Mouse (Mus musculus) MEL (cell line): ENCODE results near the gene Sugp2. TPM values are rescaled to one million over a fixed set of nuclear protein-coding genes. Genes with fewer than 3 reads are reported as not detected.
A peak's percentile ranks its signal among the peaks of the same experiment; 100 is the strongest.

Experiments used
- DNase-seq: peaks from one replicate; pipeline ENCODE4 v3.0.0; 2011; ENCODE audit warnings: low read depth, low spot score
- H3K27ac ChIP-seq: 2 replicates; pipeline ENCODE4 v1.5.1; 2012; ENCODE audit warnings: low read depth, mild to moderate bottlenecking, control low read depth, low read length, moderate library complexity; ENCODE audit not compliant: control insufficient read depth
- H3K27me3 ChIP-seq, 2 experiments: fragments of 150-350 bp in 1 of 2; sonication (generic) in 1 of 2; 2 replicates each; pipeline ENCODE4 v1.6.1; 2012; ENCODE audit warnings: low read length in 2 of 2, mild to moderate bottlenecking in 2 of 2, improper control_type of control experiment in 1 of 2, moderate library complexity in 1 of 2; ENCODE audit not compliant: insufficient read depth in 2 of 2, control insufficient read depth in 1 of 2
- H3K36me3 ChIP-seq, 2 experiments: 2 replicates each; pipeline ENCODE4 v1.6.1; 2012 to 2014; ENCODE audit warnings: low read length in 2 of 2, improper control_type of control experiment in 1 of 2, inconsistent platforms in 1 of 2, mild to moderate bottlenecking in 1 of 2; ENCODE audit not compliant: insufficient read depth in 2 of 2, control insufficient read depth in 1 of 2
- H3K4me1 ChIP-seq, 2 experiments: fragments of 150-350 bp in 1 of 2; sonication (generic) in 1 of 2; 2 replicates each; pipeline ENCODE4 v1.6.1; 2012; ENCODE audit warnings: low read length in 2 of 2, improper control_type of control experiment in 1 of 2, mild to moderate bottlenecking in 1 of 2; ENCODE audit not compliant: insufficient read depth in 2 of 2, control insufficient read depth in 1 of 2
- H3K4me3 ChIP-seq, 2 experiments: fragments of 150-350 bp in 1 of 2; sonication (generic) in 1 of 2; 2 replicates each; pipeline ENCODE4 v1.5.1; 2012; ENCODE audit warnings: low read depth in 2 of 2, low read length in 2 of 2, mild to moderate bottlenecking in 2 of 2, moderate library complexity in 2 of 2, control low read depth in 1 of 2, improper control_type of control experiment in 1 of 2; ENCODE audit not compliant: control insufficient read depth in 1 of 2, insufficient read depth in 1 of 2
- H3K79me2 ChIP-seq: 2 replicates; pipeline ENCODE4 v1.6.1; 2012; ENCODE audit warnings: mild to moderate bottlenecking, low read length, moderate library complexity; ENCODE audit not compliant: control insufficient read depth, poor library complexity, insufficient read depth
- H3K9ac ChIP-seq: 2 replicates; pipeline ENCODE4 v1.6.1; 2012; ENCODE audit warnings: low read depth, mild to moderate bottlenecking, control low read depth, low read length, moderate library complexity; ENCODE audit not compliant: control insufficient read depth, poor library complexity, severe bottlenecking
- H3K9me3 ChIP-seq: fragments of 150-350 bp; sonication (generic); replicated peaks from 2 replicates; pipeline ENCODE4 v1.6.1; 2012; ENCODE audit warnings: mild to moderate bottlenecking, low read length, improper control_type of control experiment, moderate library complexity; ENCODE audit not compliant: insufficient read depth
- CHD1 ChIP-seq: IDR thresholded peaks from 2 replicates; pipeline ENCODE4 v1.6.1; 2012; ENCODE audit warnings: low read depth, mild to moderate bottlenecking, inconsistent platforms, low read length, improper control_type of control experiment
- CHD2 ChIP-seq: IDR thresholded peaks from 2 replicates; pipeline ENCODE4 v1.6.1; 2011; ENCODE audit warnings: low read length, improper control_type of control experiment
- CTCF ChIP-seq, 3 experiments: IDR thresholded peaks in 2 of 3; conservative IDR thresholded peaks in 1 of 3; 2 replicates each; pipeline ENCODE4 v1.5.1; 2011 to 2012; ENCODE audit warnings: low read length in 3 of 3, low read depth in 2 of 3, mild to moderate bottlenecking in 2 of 3, improper control_type of control experiment in 1 of 3, inconsistent platforms in 1 of 3, mixed read lengths in 1 of 3, moderate library complexity in 1 of 3; ENCODE audit not compliant: control insufficient read depth in 1 of 3, insufficient read depth in 1 of 3, poor library complexity in 1 of 3, severe bottlenecking in 1 of 3
- E2F4 ChIP-seq: IDR thresholded peaks from 2 replicates; pipeline ENCODE4 v1.6.1; 2011; ENCODE audit warnings: low read depth, low read length, improper control_type of control experiment, borderline replicate concordance
- ELF1 ChIP-seq: IDR thresholded peaks from 2 replicates; pipeline ENCODE4 v1.6.1; 2014; ENCODE audit warnings: low read depth, mild to moderate bottlenecking, inconsistent platforms, low read length, improper control_type of control experiment, moderate library complexity
- ETS1 ChIP-seq: IDR thresholded peaks from 2 replicates; pipeline ENCODE4 v1.6.1; 2012; ENCODE audit warnings: low read depth, mild to moderate bottlenecking, inconsistent platforms, low read length, improper control_type of control experiment, moderate library complexity
- GABPA ChIP-seq: IDR thresholded peaks from 2 replicates; pipeline ENCODE4 v1.6.1; 2012; ENCODE audit warnings: low read depth, mild to moderate bottlenecking, inconsistent platforms, low read length, improper control_type of control experiment, moderate library complexity
- GATA1 ChIP-seq: IDR thresholded peaks from 2 replicates; pipeline ENCODE4 v1.6.1; 2011; ENCODE audit warnings: low read depth, low read length, improper control_type of control experiment
- HCFC1 ChIP-seq: IDR thresholded peaks from 2 replicates; pipeline ENCODE4 v1.6.1; 2012; ENCODE audit warnings: low read depth, mild to moderate bottlenecking, inconsistent platforms, low read length, improper control_type of control experiment, moderate library complexity
- JUND ChIP-seq: IDR thresholded peaks from 2 replicates; pipeline ENCODE4 v1.6.1; 2011; ENCODE audit warnings: low read depth, mild to moderate bottlenecking, improper control_type of control experiment, low read length
- KAT2A ChIP-seq: conservative IDR thresholded peaks from 2 replicates; pipeline ENCODE4 v1.6.1; 2012; ENCODE audit warnings: low read depth, low read length, improper control_type of control experiment, inconsistent platforms
- MAFK ChIP-seq: IDR thresholded peaks from 2 replicates; pipeline ENCODE4 v1.6.1; 2011; ENCODE audit warnings: low read depth, mild to moderate bottlenecking, low read length, improper control_type of control experiment, borderline replicate concordance
- MAX ChIP-seq: IDR thresholded peaks from 2 replicates; pipeline ENCODE4 v1.6.1; 2011; ENCODE audit warnings: low read length, improper control_type of control experiment
- MAZ ChIP-seq: IDR thresholded peaks from 2 replicates; pipeline ENCODE4 v1.6.1; 2012; ENCODE audit warnings: low read depth, mild to moderate bottlenecking, inconsistent platforms, low read length, improper control_type of control experiment
- MEF2A ChIP-seq: IDR thresholded peaks from 2 replicates; pipeline ENCODE4 v1.6.1; 2014; ENCODE audit warnings: low read depth, mild to moderate bottlenecking, inconsistent platforms, low read length, improper control_type of control experiment; ENCODE audit not compliant: poor library complexity, insufficient replicate concordance, severe bottlenecking; ENCODE audit errors: extremely low read depth
- MXI1 ChIP-seq: IDR thresholded peaks from 2 replicates; pipeline ENCODE4 v1.6.1; 2011; ENCODE audit warnings: mild to moderate bottlenecking, low read depth, low read length, improper control_type of control experiment
- MYB ChIP-seq: IDR thresholded peaks from 2 replicates; pipeline ENCODE4 v1.6.1; 2011; ENCODE audit warnings: mild to moderate bottlenecking, low read depth, low read length, improper control_type of control experiment
- MYC ChIP-seq: IDR thresholded peaks from 2 replicates; pipeline ENCODE4 v1.6.1; 2011; ENCODE audit warnings: low read depth, mild to moderate bottlenecking, low read length, improper control_type of control experiment, moderate library complexity
- NELFE ChIP-seq: IDR thresholded peaks from 2 replicates; pipeline ENCODE4 v1.6.1; 2011; ENCODE audit warnings: low read depth, low read length, improper control_type of control experiment
- NRF1 ChIP-seq: IDR thresholded peaks from 2 replicates; pipeline ENCODE4 v1.6.1; 2014; ENCODE audit warnings: low read depth, mild to moderate bottlenecking, inconsistent platforms, low read length, improper control_type of control experiment, moderate library complexity; ENCODE audit not compliant: poor library complexity, insufficient read depth, severe bottlenecking
- POLR2A ChIP-seq, 2 experiments: IDR thresholded peaks; 2 replicates each; pipeline ENCODE4 v1.6.1; 2011 to 2012; ENCODE audit warnings: low read length in 2 of 2, mild to moderate bottlenecking in 2 of 2, control low read depth in 1 of 2, improper control_type of control experiment in 1 of 2, low read depth in 1 of 2, moderate library complexity in 1 of 2; ENCODE audit not compliant: control insufficient read depth in 1 of 2, insufficient read depth in 1 of 2, poor library complexity in 1 of 2
- POLR2AphosphoS2 ChIP-seq: IDR thresholded peaks from 2 replicates; pipeline ENCODE4 v1.6.1; 2011; ENCODE audit warnings: low read length, improper control_type of control experiment
- POLR2AphosphoS5 ChIP-seq: IDR thresholded peaks from 2 replicates; pipeline ENCODE4 v1.6.1; 2012; ENCODE audit warnings: low read depth, borderline replicate concordance, mild to moderate bottlenecking, inconsistent platforms, low read length, moderate library complexity, mixed read lengths
- RAD21 ChIP-seq: IDR thresholded peaks from 2 replicates; pipeline ENCODE4 v1.6.1; 2011; ENCODE audit warnings: mild to moderate bottlenecking, low read depth, low read length, improper control_type of control experiment
- RCOR1 ChIP-seq: IDR thresholded peaks from 2 replicates; pipeline ENCODE4 v1.6.1; 2012; ENCODE audit warnings: low read depth, mild to moderate bottlenecking, inconsistent platforms, low read length, improper control_type of control experiment
- SIN3A ChIP-seq: IDR thresholded peaks from 2 replicates; pipeline ENCODE4 v1.6.1; 2012; ENCODE audit warnings: low read length, improper control_type of control experiment, inconsistent platforms
- SMC3 ChIP-seq: IDR thresholded peaks from 2 replicates; pipeline ENCODE4 v1.6.1; 2011; ENCODE audit warnings: low read depth, low read length, improper control_type of control experiment
- TAL1 ChIP-seq: IDR thresholded peaks from 2 replicates; pipeline ENCODE4 v1.6.1; 2012; ENCODE audit warnings: mild to moderate bottlenecking, inconsistent platforms, low read length, moderate library complexity, mixed read lengths
- TBP ChIP-seq: IDR thresholded peaks from 2 replicates; pipeline ENCODE4 v1.8.0; 2011; ENCODE audit warnings: low read depth, low read length, improper control_type of control experiment
- TCF12 ChIP-seq: IDR thresholded peaks from 2 replicates; pipeline ENCODE4 v1.6.1; 2014; ENCODE audit warnings: low read depth, mild to moderate bottlenecking, inconsistent platforms, low read length, improper control_type of control experiment, moderate library complexity
- UBTF ChIP-seq: IDR thresholded peaks from 2 replicates; pipeline ENCODE4 v1.6.1; 2012; ENCODE audit warnings: low read depth, mild to moderate bottlenecking, inconsistent platforms, low read length, improper control_type of control experiment, moderate library complexity, borderline replicate concordance; ENCODE audit not compliant: insufficient read depth
- USF1 ChIP-seq: IDR thresholded peaks from 2 replicates; pipeline ENCODE4 v1.6.1; 2014; ENCODE audit warnings: low read depth, mild to moderate bottlenecking, inconsistent platforms, low read length, improper control_type of control experiment, moderate library complexity
- USF2 ChIP-seq, 2 experiments: IDR thresholded peaks; 2 replicates each; pipeline ENCODE4 v1.6.1; 2011 to 2012; ENCODE audit warnings: improper control_type of control experiment in 2 of 2, low read length in 2 of 2, borderline replicate concordance in 1 of 2, inconsistent platforms in 1 of 2, low read depth in 1 of 2, mild to moderate bottlenecking in 1 of 2; ENCODE audit not compliant: insufficient read depth in 1 of 2
- ZC3H11A ChIP-seq: IDR thresholded peaks from 2 replicates; pipeline ENCODE4 v1.6.1; 2012; ENCODE audit warnings: low read depth, mild to moderate bottlenecking, inconsistent platforms, low read length, improper control_type of control experiment
- ZKSCAN1 ChIP-seq: IDR thresholded peaks from 2 replicates; pipeline ENCODE4 v1.6.1; 2012; ENCODE audit warnings: low read depth, mild to moderate bottlenecking, inconsistent platforms, low read length, improper control_type of control experiment, moderate library complexity
- ZMIZ1 ChIP-seq: IDR thresholded peaks from 2 replicates; pipeline ENCODE4 v1.6.1; 2012; ENCODE audit warnings: low read depth, mild to moderate bottlenecking, inconsistent platforms, low read length, improper control_type of control experiment, moderate library complexity
- ZNF384 ChIP-seq: IDR thresholded peaks from 2 replicates; pipeline ENCODE4 v1.6.1; 2012; ENCODE audit warnings: low read depth, mild to moderate bottlenecking, inconsistent platforms, low read length, improper control_type of control experiment
- polyA plus RNA-seq, 2 experiments: library from polyadenylated mRNA; stranded (reverse) in 1 of 2; unstranded in 1 of 2; fragments of >175 nt in 1 of 2; fragments of >200 nt in 1 of 2; gene quantifications; 2 replicates each; pipeline versions ENCODE4 v1.2.1 to v1.2.4; 2012; ENCODE audit warnings: low replicate concordance in 2 of 2, low read depth in 1 of 2; ENCODE audit not compliant: insufficient read length in 2 of 2, insufficient read depth in 1 of 2, missing spikeins in 1 of 2
- total RNA-seq: library from RNA; depleted of rRNA; stranded (reverse); fragments of 300-350 nt; gene quantifications from 2 replicates; pipeline ENCODE4 v1.2.3, GENCODE M21; 2012

The Sugp2 gene
- total and polyA plus RNA-seq, 3 experiments: 23.9 to 27.4 TPM; not detected in 1

DNA sequence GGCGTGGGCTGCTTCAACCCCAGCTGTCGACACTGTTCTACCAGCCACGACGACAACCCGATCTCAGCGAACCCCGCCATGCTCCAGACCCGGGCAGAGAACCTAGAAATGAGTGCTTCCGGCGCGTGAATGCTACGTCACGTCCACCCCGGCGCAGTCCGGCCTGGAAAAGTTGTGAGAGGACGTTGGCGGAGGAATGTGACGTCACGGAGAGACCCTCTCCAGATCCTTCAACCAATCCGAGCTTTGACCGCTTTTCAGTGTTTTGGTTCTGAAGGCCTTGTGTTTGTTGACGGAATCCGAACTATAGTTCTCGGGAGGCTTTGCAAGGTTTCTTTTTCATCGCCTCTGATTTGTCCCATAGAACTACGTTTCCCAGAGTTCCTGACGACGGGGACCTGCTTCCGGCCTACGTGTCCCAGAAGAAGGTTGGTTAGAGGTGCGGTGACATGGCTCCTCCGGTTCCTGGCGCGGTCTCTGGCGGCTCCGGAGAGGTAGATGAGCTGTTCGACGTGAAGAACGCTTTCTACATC, 68.4 kb downstream of the Sugp2 start, which contains the start of the genes Ddx49 and Cope:
TSS of gene Ddx49 (minus strand) at position 132 of the 533 bp plus-strand sequence.
TSS of gene Cope (plus strand) at position 161 of the 533 bp plus-strand sequence.
- peaks cover 34% of the 10 kb centered on the region for H3K79me2 ChIP-seq
- TF ChIP-seq MXI1 (peak; percentile 98), KAT2A (peak; percentile 88), NELFE (peak; percentile 75), ZKSCAN1 (no peak), MAX (peak; percentile 82), MYB (peak; percentile 81), USF2 (IDR thresholded peaks at IDR 0.05; ENCODE audit: borderline replicate concordance in 1 of 2, insufficient read depth in 1 of 2, low read depth in 1 of 2, low read length in 2 of 2) (no peak), ELF1 (peak; percentile 90), MAFK (no peak), GATA1 (0 out of 2 replicates have a peak, but pooled peaks have one; percentile 14), JUND (peak; percentile 66; the same call in 1 of the 2 replicates), POLR2AphosphoS5 (no peak), SMC3 (no peak), SIN3A (peak; percentile 98), E2F4 (peak; percentile 60; the same call in 1 of the 2 replicates), CHD2 (no peak), HCFC1 (peak; percentile 96), CTCF (IDR thresholded peaks at IDR 0.05 in 2 of 3, conservative IDR thresholded peaks at IDR 0.05 in 1 of 3; ENCODE audit: control insufficient read depth in 1 of 3, insufficient read depth in 1 of 3, low read depth in 2 of 3, low read length in 3 of 3, poor library complexity in 1 of 3, severe bottlenecking in 1 of 3) (no peak), ZMIZ1 (peak; percentile 59; the same call in 1 of the 2 replicates), NRF1 (peak; percentile 64; the same call in 1 of the 2 replicates), MEF2A (no peak), MAZ (0 out of 2 replicates have a peak, but pooled peaks have one; percentile 41), TBP (peak; percentile 73), TAL1 (no peak), POLR2A (IDR thresholded peaks at IDR 0.05; ENCODE audit: control insufficient read depth in 1 of 2, insufficient read depth in 1 of 2, low read depth in 1 of 2, low read length in 2 of 2, poor library complexity in 1 of 2) (peak; percentile 65 to 84), CHD1 (no peak), TCF12 (no peak; the same call in 1 of the 2 replicates), RCOR1 (no peak), GABPA (no peak), USF1 (no peak), UBTF (no peak), ETS1 (peak; percentile 32; the same call in 1 of the 2 replicates), RAD21 (no peak), MYC (peak; percentile 92), ZC3H11A (peak; percentile 23; the same call in 1 of the 2 replicates), ZNF384 (no peak), POLR2AphosphoS2 (peak; percentile 75)

More for the DNA sequence above, 68.4 kb downstream of the Sugp2 start, which contains the start of the genes Ddx49 and Cope:
- Histone ChIP-seq H3K9me3 (no peaks in the 10 kb centered on the region), H3K36me3 (peaks cover 2 to 6% of the 10 kb centered on the region in 2 experiments), H3K4me3 (peak within 1 kb of the TSS; percentile 60 to 91), H3K9ac (peak within 1 kb of the TSS; percentile 93), H3K4me1 (peaks cover 4 to 12% of the 10 kb centered on the region in 2 experiments), H3K27ac (peak within 1 kb of the TSS; percentile 82), H3K27me3 (no peaks in the 10 kb centered on the region)
- peak; percentile 96 for DNase-seq
